Mouse (Mus musculus): ENCODE measurements around the gene Inka1. TPM values are rescaled to one million over a fixed set of nuclear protein-coding genes. Genes with fewer than 3 reads are reported as not detected.
A peak's percentile ranks its signal among the peaks of the same experiment; 100 is the strongest.

The Inka1 gene
- polyA plus RNA-seq, 1 experiment from 2014 or later: 50.5 TPM

DNA sequence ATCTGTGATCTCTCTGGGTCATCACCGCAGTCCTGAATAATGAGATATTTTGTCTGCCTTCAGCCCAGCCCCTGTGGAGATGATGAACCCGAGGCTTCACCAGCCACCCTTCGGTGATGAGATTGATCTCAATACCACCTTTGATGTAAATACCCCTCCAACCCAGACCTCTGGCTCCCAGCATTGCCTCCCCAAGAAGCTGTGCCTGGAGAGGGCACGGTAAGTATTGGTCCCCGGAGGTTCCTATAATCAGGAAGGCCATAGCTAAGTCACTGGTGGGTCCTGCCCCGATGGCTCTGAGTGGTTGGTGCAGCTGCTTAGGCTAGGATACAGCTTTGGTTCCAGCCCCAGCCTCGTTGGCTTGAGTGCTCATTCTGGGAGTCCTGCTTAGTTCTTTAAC lies 17.1 kb downstream of the Inka1 start:
- H3K4me1 ChIP-seq (replicated peaks): peaks cover 62% of the 10 kb centered on the region
- no peak overlapping the region for H3K4me2 ChIP-seq
- no peak overlapping the region for H3K9ac ChIP-seq
- H3K27me3 ChIP-seq: no peaks in the 10 kb centered on the region
- no peak overlapping the region for H3K4me3 ChIP-seq (replicated peaks)
- 81% methylated on average over 7 of the region's 7 CpGs for WGBS (ENCODE audit: insufficient replicate concordance)
- H3K9me3 ChIP-seq (replicated peaks): no peaks in the 10 kb centered on the region
- no peak for ATAC-seq (ENCODE audit: insufficient read depth)
- H3K36me3 ChIP-seq (replicated peaks): peaks cover 69% of the 10 kb centered on the region
- peak overlapping the region; percentile 43; the same call in 1 of the 2 replicates for H3K27ac ChIP-seq (replicated peaks)

GRCm38 (mm10) chr9:107967437-107967836 lies 18.2 kb downstream of the Inka1 start:
- 83% methylated on average over 6 of the region's 6 CpGs for WGBS (ENCODE audit: insufficient replicate concordance)

DNA sequence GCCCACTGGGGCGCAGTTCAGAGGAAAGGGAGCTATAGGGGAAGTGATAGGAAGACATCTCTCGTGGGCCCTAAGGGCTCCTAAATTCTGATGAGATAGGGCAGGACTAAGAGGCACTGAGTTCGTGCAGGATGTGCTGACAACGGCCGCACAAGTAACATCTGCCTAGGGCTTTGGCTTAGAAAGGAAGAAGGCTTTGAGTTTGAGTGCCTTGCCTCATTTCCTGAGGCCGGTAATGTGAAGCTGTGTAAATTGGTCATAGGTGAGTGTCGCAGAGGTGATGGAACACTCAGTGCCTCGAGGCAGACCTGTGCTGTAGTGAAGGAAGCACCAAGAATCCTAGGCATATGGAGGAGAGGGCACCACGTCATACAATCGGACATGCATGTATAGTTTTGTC lies 19.0 kb downstream of the Inka1 start:
- no peak for ATAC-seq (ENCODE audit: insufficient read depth)
- Histone ChIP-seq H3K4me2 (no peak overlapping the region), H3K27me3 (no peaks in the 10 kb centered on the region), H3K9ac (no peak overlapping the region), H3K36me3 (replicated peaks) (peaks cover 88% of the 10 kb centered on the region), H3K4me1 (replicated peaks) (peaks cover 49% of the 10 kb centered on the region), H3K9me3 (replicated peaks) (no peaks in the 10 kb centered on the region), H3K27ac (replicated peaks) (peak overlapping the region; percentile 42; the same call in 1 of the 2 replicates), H3K4me3 (replicated peaks) (no peak overlapping the region)
- 55% methylated on average over 10 of the region's 10 CpGs for WGBS (ENCODE audit: insufficient replicate concordance)

More at GRCm38 (mm10) chr9:107967437-107967836, 18.2 kb downstream of the Inka1 start:
- peak overlapping the region; percentile 43 for H3K27ac ChIP-seq (replicated peaks)
- peaks cover 57% of the 10 kb centered on the region for H3K4me1 ChIP-seq (replicated peaks)
- H3K27me3 ChIP-seq: no peaks in the 10 kb centered on the region
- peaks cover 80% of the 10 kb centered on the region for H3K36me3 ChIP-seq (replicated peaks)
- no peaks in the 10 kb centered on the region for H3K9me3 ChIP-seq (replicated peaks)
- no peak overlapping the region for H3K4me3 ChIP-seq (replicated peaks)
- no peak overlapping the region for H3K9ac ChIP-seq
- ATAC-seq (ENCODE audit: insufficient read depth): no peak
- no peak overlapping the region for H3K4me2 ChIP-seq

- WGBS (ENCODE audit: insufficient replicate concordance): 82% methylated on average over 9 of the region's 9 CpGs
- Histone ChIP-seq H3K9me3 (replicated peaks) (no peaks in the 10 kb centered on the region), H3K9ac (no peak overlapping the region), H3K4me2 (no peak overlapping the region), H3K27me3 (no peaks in the 10 kb centered on the region), H3K27ac (replicated peaks) (peak overlapping the region; percentile 66; the same call in 1 of the 2 replicates), H3K4me3 (replicated peaks) (no peak overlapping the region), H3K36me3 (replicated peaks) (peaks cover 92% of the 10 kb centered on the region), H3K4me1 (replicated peaks) (peaks cover 33% of the 10 kb centered on the region)
- ATAC-seq (ENCODE audit: insufficient read depth): no peak
Measured at GRCm38 (mm10) chr9:107964681-107965080, 21.0 kb downstream of the Inka1 start.

DNA sequence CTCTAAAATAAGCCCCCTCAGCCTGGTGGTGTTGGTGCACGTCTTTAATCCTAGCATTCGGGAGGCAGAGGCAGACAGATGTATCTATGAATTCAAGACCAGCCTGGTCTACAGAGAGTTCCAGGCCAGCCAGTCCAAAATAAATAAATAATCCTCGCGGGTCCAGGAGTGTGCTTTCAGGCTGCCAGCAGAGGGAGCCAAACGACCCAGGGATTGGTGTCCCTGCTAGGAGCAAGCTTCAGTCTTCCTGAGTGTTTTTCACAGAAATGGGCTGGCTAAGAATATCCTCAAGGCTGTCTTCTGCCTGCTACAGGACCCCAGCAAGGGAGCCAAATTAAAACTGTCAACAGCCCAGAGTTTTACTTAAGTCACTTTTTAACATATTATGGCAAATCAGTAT lies 22.0 kb downstream of the Inka1 start:
- peak; percentile 69 for ATAC-seq (ENCODE audit: insufficient read depth)
- no peak overlapping the region for H3K4me2 ChIP-seq
- no peak overlapping the region for H3K4me3 ChIP-seq (replicated peaks)
- H3K27me3 ChIP-seq: no peaks in the 10 kb centered on the region
- H3K4me1 ChIP-seq (replicated peaks): peaks cover 31% of the 10 kb centered on the region
- H3K27ac ChIP-seq (replicated peaks): peak overlapping the region; percentile 66
- peaks cover 92% of the 10 kb centered on the region for H3K36me3 ChIP-seq (replicated peaks)
- 0 out of 2 replicates have a peak overlapping the region, but pooled peaks have one; percentile 11 for H3K9ac ChIP-seq
- WGBS (ENCODE audit: insufficient replicate concordance): 10% methylated on average over 5 of the region's 5 CpGs
- no peaks in the 10 kb centered on the region for H3K9me3 ChIP-seq (replicated peaks)

DNA sequence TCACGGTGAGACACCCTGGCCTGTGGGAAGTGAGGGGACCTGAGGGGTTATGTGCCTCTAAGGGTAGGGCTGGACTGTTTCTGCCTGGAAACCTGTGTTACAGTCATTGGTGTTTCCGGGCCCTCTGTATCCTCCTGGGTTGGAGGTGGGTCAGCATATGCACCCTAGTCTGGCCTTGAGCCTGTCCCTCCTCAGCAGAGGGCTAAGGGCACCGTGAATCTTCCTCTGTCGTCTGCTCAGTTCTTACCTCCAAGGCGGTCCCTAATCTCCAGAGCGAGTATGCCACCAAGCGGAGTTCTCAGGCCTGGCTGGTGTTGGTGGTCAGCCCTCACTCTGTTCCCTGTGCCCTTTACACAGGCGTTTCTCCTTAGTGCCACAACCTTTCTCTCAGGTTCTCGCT lies 22.8 kb downstream of the Inka1 start:
- no peak for ATAC-seq (ENCODE audit: insufficient read depth)

DNA sequence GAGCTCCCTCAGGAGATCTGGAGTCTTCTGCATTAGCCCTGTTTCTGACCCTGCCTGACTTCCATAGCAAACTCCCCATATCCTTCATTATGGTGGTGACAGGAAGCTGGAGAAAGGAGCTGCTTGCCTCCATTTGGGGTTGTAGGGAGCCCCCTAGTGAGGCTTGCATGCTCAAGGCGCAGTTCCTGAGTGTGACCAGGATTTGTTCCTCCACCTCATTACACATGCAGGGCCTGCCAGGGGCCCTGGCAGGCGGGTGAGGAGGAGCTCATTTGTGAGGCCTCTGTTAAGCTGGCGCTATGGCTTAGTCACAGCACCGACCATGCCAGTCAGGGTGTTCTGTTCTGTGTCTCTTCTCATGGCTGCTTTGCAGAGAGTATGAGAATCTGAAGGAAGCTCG lies 23.8 kb downstream of the Inka1 start:
- WGBS (ENCODE audit: insufficient replicate concordance): 62% methylated on average over 5 of the region's 5 CpGs
- no peaks in the 10 kb centered on the region for H3K27me3 ChIP-seq
- peaks cover 20% of the 10 kb centered on the region for H3K4me1 ChIP-seq (replicated peaks)
- no peak overlapping the region for H3K4me3 ChIP-seq (replicated peaks)
- peaks cover 94% of the 10 kb centered on the region for H3K36me3 ChIP-seq (replicated peaks)
- H3K4me2 ChIP-seq: no peak overlapping the region
- no peak overlapping the region for H3K9ac ChIP-seq
- H3K27ac ChIP-seq (replicated peaks): no peak overlapping the region
- H3K9me3 ChIP-seq (replicated peaks): no peaks in the 10 kb centered on the region
- ATAC-seq (ENCODE audit: insufficient read depth): no peak

More for the DNA sequence above, 22.8 kb downstream of the Inka1 start:
- H3K4me3 ChIP-seq (replicated peaks): no peak overlapping the region
- H3K27me3 ChIP-seq: no peaks in the 10 kb centered on the region
- 85% methylated on average over 9 of the region's 9 CpGs for WGBS (ENCODE audit: insufficient replicate concordance)
- H3K9me3 ChIP-seq (replicated peaks): no peaks in the 10 kb centered on the region
- H3K36me3 ChIP-seq (replicated peaks): peaks cover 92% of the 10 kb centered on the region
- no peak overlapping the region for H3K4me2 ChIP-seq
- H3K4me1 ChIP-seq (replicated peaks): peaks cover 28% of the 10 kb centered on the region
- no peak overlapping the region for H3K27ac ChIP-seq (replicated peaks)
- no peak overlapping the region for H3K9ac ChIP-seq

- peaks cover 94% of the 10 kb centered on the region for H3K36me3 ChIP-seq (replicated peaks)
- H3K4me2 ChIP-seq: no peak overlapping the region
- no peak for ATAC-seq (ENCODE audit: insufficient read depth)
- H3K9ac ChIP-seq: no peak overlapping the region
- H3K27ac ChIP-seq (replicated peaks): no peak overlapping the region
- H3K4me1 ChIP-seq (replicated peaks): peaks cover 15% of the 10 kb centered on the region
- no peak overlapping the region for H3K4me3 ChIP-seq (replicated peaks)
- no peaks in the 10 kb centered on the region for H3K27me3 ChIP-seq
- H3K9me3 ChIP-seq (replicated peaks): no peaks in the 10 kb centered on the region
- WGBS (ENCODE audit: insufficient replicate concordance): 89% methylated on average over 10 of the region's 10 CpGs
Measured at GRCm38 (mm10) chr9:107961351-107961762, 24.3 kb downstream of the Inka1 start.

- H3K9me3 ChIP-seq (replicated peaks): no peaks in the 10 kb centered on the region
- no peak overlapping the region for H3K27ac ChIP-seq (replicated peaks)
- no peak overlapping the region for H3K9ac ChIP-seq
- H3K4me3 ChIP-seq (replicated peaks): no peak overlapping the region
- no peak overlapping the region for H3K4me2 ChIP-seq
- no peak for ATAC-seq (ENCODE audit: insufficient read depth)
- no peaks in the 10 kb centered on the region for H3K27me3 ChIP-seq
- WGBS (ENCODE audit: insufficient replicate concordance): 56% methylated on average over 4 of the region's 4 CpGs
- H3K4me1 ChIP-seq (replicated peaks): peaks cover 13% of the 10 kb centered on the region
- H3K36me3 ChIP-seq (replicated peaks): peaks cover 95% of the 10 kb centered on the region
Measured at GRCm38 (mm10) chr9:107960928-107961327, 24.8 kb downstream of the Inka1 start.

DNA sequence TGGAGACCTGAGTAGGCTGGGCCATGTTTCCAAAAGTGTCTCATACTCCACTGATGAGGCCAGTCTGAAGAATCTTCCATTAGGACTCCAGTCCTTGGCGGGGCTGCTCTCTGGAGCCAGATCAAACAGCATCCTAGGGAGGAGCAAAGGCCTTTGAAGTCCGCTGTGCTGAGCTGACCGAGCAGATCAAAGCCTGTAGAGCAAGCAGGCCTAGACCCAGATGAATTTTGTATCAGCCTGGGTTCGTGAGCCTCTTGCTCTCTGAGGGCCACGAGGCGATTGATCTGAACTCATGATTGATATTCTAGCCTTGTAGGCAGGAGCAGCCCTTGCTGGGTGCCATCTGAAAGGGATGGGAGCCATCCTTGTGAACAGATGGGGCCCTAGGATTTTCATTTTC lies 25.8 kb downstream of the Inka1 start:
- Histone ChIP-seq H3K9ac (no peak overlapping the region), H3K27me3 (no peaks in the 10 kb centered on the region), H3K27ac (replicated peaks) (0 out of 2 replicates have a peak overlapping the region, but pooled peaks have one; percentile 3), H3K4me2 (no peak overlapping the region), H3K36me3 (replicated peaks) (peaks cover 89% of the 10 kb centered on the region), H3K9me3 (replicated peaks) (no peaks in the 10 kb centered on the region), H3K4me3 (replicated peaks) (no peak overlapping the region), H3K4me1 (replicated peaks) (peaks cover 13% of the 10 kb centered on the region)
- no peak for ATAC-seq (ENCODE audit: insufficient read depth)
- 82% methylated on average over 6 of the region's 6 CpGs for WGBS (ENCODE audit: insufficient replicate concordance)

GRCm38 (mm10) chr9:107957141-107957540 lies 28.5 kb downstream of the Inka1 start:
- Histone ChIP-seq H3K9ac (no peak overlapping the region), H3K9me3 (replicated peaks) (no peaks in the 10 kb centered on the region), H3K4me1 (replicated peaks) (peaks cover 9% of the 10 kb centered on the region), H3K27ac (replicated peaks) (no peak overlapping the region), H3K27me3 (no peaks in the 10 kb centered on the region), H3K36me3 (replicated peaks) (peaks cover 63% of the 10 kb centered on the region), H3K4me3 (replicated peaks) (no peak overlapping the region), H3K4me2 (no peak overlapping the region)
- ATAC-seq (ENCODE audit: insufficient read depth): no peak
- WGBS (ENCODE audit: insufficient replicate concordance): 55% methylated on average over 6 of the region's 6 CpGs

GRCm38 (mm10) chr9:107955613-107956289 lies 29.9 kb downstream of the Inka1 start:
- Histone ChIP-seq H3K4me2 (no peak overlapping the region), H3K27ac (replicated peaks) (no peak overlapping the region), H3K36me3 (replicated peaks) (peaks cover 50% of the 10 kb centered on the region), H3K9ac (no peak overlapping the region), H3K4me3 (replicated peaks) (no peak overlapping the region), H3K9me3 (replicated peaks) (no peaks in the 10 kb centered on the region), H3K27me3 (no peaks in the 10 kb centered on the region), H3K4me1 (replicated peaks) (peaks cover 21% of the 10 kb centered on the region)
- 79% methylated on average over 6 of the region's 6 CpGs for WGBS (ENCODE audit: insufficient replicate concordance)
- no peak for ATAC-seq (ENCODE audit: insufficient read depth)

Measured in liver, embryonic 15.5 days (tissue).